Mouse (Mus musculus) heart, embryonic 14.5 days (tissue): Measurements from ENCODE around the gene Pnkp. TPM values are rescaled to one million over a fixed set of nuclear protein-coding genes. Genes with fewer than 3 reads are reported as not detected.

ENCODE experiments used
- ATAC-seq: fragments of 200-750 bp; cut with Nextera tagmentation; 2 replicates; pipeline ENCODE4 v1.8.0; 2017; ENCODE audit warnings: low read depth, moderate TSS enrichment; ENCODE audit not compliant: insufficient number of reproducible peaks, insufficient read depth, low FRiP score
- H3K27ac ChIP-seq, 2 experiments: fragments of 200-500 bp in 1 of 2; fragments of 300-500 bp in 1 of 2; sonication (generic) in 1 of 2; replicated peaks in 1 of 2; 2 replicates each; pipeline ENCODE4 v1.5.1; 2012 to 2014; ENCODE audit warnings: low read depth in 2 of 2, low read length in 2 of 2, control low read depth in 1 of 2, mild to moderate bottlenecking in 1 of 2, mixed read lengths in 1 of 2; ENCODE audit not compliant: control insufficient read depth in 1 of 2, insufficient read depth in 1 of 2
- H3K27me3 ChIP-seq: fragments of 300-500 bp; sonication (generic); 2 replicates; pipeline ENCODE4 v1.6.1; 2014; ENCODE audit warnings: mild to moderate bottlenecking, low read length, control low read depth; ENCODE audit not compliant: control insufficient read depth, insufficient read depth
- H3K36me3 ChIP-seq: fragments of 300-500 bp; sonication (generic); 2 replicates; pipeline ENCODE4 v1.6.1; 2014; ENCODE audit warnings: mild to moderate bottlenecking, control low read depth, low read length, mixed read lengths; ENCODE audit not compliant: control insufficient read depth, insufficient read depth
- H3K4me1 ChIP-seq, 2 experiments: fragments of 200-500 bp in 1 of 2; fragments of 300-500 bp in 1 of 2; sonication (generic) in 1 of 2; 2 replicates each; pipeline ENCODE4 v1.6.1; 2012 to 2014; ENCODE audit warnings: low read length in 2 of 2, control low read depth in 1 of 2, mixed read lengths in 1 of 2; ENCODE audit not compliant: control insufficient read depth in 2 of 2, insufficient read depth in 2 of 2
- H3K4me2 ChIP-seq: fragments of 300-500 bp; sonication (generic); 2 replicates; pipeline ENCODE4 v1.6.1; 2014; ENCODE audit warnings: mild to moderate bottlenecking, low read length
- H3K4me3 ChIP-seq, 2 experiments: fragments of 200-500 bp in 1 of 2; fragments of 300-500 bp in 1 of 2; sonication (generic) in 1 of 2; 2 replicates each; pipeline ENCODE4 v1.5.1; 2012 to 2014; ENCODE audit warnings: low read length in 2 of 2, mild to moderate bottlenecking in 2 of 2, control low read depth in 1 of 2, low read depth in 1 of 2, moderate library complexity in 1 of 2; ENCODE audit not compliant: control insufficient read depth in 1 of 2, insufficient read depth in 1 of 2
- H3K9ac ChIP-seq: fragments of 300-500 bp; sonication (generic); 2 replicates; pipeline ENCODE4 v1.6.1; 2014; ENCODE audit warnings: mild to moderate bottlenecking, low read length
- H3K9me3 ChIP-seq: fragments of 300-500 bp; sonication (generic); 2 replicates; pipeline ENCODE4 v1.6.1; 2016; ENCODE audit warnings: low read length, control low read depth; ENCODE audit not compliant: control insufficient read depth
- WGBS: fragments of 180-500 bp; shearing (Covaris S2); extraction: QIAGEN DNeasy Blood & Tissue Kit; methylation state at CpG from one replicate; pipeline ENCODE4 v1.1.7; 2014; 5-methylcytosine and 5-hydroxymethylcytosine counted together
- microRNA counts: library from miRNA; unstranded; fragments of <30 nt; microRNA quantifications from one replicate; lab custom pipeline; 2016
- microRNA-seq: library from miRNA; unstranded; fragments of <30 nt; microRNA quantifications from one replicate; pipeline ENCODE4, GENCODE M21; 2016
- polyA plus RNA-seq: library from polyadenylated mRNA; unstranded; fragments of >200 nt; fragmentation: Nextera tagmentation; extraction: Ambion mirVana; gene quantifications from 2 replicates; pipeline ENCODE4 v1.2.1, GENCODE M21; 2014

The Pnkp gene
- polyA plus RNA-seq, 1 experiment from 2014 or later: 22.7 TPM

GRCm38 (mm10) chr7:44898607-44899006 lies 41.7 kb downstream of the Pnkp start:
- H3K9ac ChIP-seq: no peak overlapping the region
- H3K4me2 ChIP-seq: peak overlapping the region; percentile 11; the same call in 1 of the 2 replicates
- no peaks in the 10 kb centered on the region for H3K9me3 ChIP-seq
- no peak overlapping the region for H3K27ac ChIP-seq
- H3K4me1 ChIP-seq: peaks cover 12 to 30% of the 10 kb centered on the region in 2 experiments
- no peak overlapping the region for H3K4me3 ChIP-seq
- 42% methylated on average over 19 of the region's 19 CpGs for WGBS
- ATAC-seq: no peak
- no peaks in the 10 kb centered on the region for H3K27me3 ChIP-seq
- peaks cover 47% of the 10 kb centered on the region for H3K36me3 ChIP-seq

DNA sequence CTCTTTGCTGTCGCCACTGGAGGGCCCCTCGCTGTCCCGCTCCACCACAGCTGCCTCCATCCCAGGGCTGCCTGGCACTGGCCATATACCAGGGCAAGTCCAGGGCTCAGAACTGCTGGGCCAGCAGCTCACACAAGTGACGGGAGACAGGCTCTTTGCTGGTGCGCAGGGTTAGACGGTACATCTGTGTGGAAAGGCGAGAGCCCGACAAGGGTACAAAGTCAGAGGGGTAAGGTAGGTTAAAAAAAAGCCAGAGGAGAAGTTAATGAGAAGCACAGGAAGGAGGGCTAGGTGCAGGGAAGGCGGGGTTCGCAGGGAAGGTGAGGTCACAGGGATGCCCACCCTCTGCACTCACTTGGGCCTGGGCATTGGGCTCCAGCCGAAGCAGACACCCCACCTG lies 43.7 kb downstream of the Pnkp start:
- Histone ChIP-seq H3K36me3 (peaks cover 68% of the 10 kb centered on the region), H3K27me3 (no peaks in the 10 kb centered on the region), H3K4me1 (peaks cover 12 to 22% of the 10 kb centered on the region in 2 experiments), H3K4me3 (no peak overlapping the region), H3K27ac (no peak overlapping the region), H3K9me3 (no peaks in the 10 kb centered on the region), H3K9ac (no peak overlapping the region), H3K4me2 (no peak overlapping the region)
- 87% methylated on average over 11 of the region's 11 CpGs for WGBS
- ATAC-seq: no peak

DNA sequence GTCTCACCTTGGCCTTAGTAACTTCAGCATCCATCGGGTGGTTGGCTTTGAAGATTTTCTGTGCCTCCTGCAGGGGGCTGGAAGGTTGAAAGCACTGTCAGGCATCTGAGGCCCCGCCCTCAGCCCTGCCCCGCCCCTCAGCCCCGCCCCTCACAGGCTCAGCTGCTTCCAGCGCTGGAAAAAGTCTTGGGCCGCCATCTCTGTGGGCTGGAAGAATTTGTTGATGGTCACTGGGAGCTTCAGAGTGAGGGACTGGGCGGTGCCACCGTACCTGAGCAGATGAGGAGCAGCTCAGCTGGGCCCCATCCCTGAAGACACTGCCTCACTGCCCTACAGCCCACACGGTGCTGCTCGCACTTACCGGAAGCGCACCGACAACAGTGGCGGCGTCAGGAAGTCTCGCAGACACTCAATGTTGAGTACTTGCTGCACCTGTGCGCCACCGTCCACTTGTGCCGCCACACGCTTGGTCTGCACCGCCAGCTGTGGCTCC lies 44.3 kb downstream of the Pnkp start:
- H3K9me3 ChIP-seq: no peaks in the 10 kb centered on the region
- no peak overlapping the region for H3K9ac ChIP-seq
- no peak for ATAC-seq
- 11% methylated on average over 21 of the region's 21 CpGs for WGBS
- H3K4me3 ChIP-seq: peak overlapping the region; percentile 13 to 28
- H3K27ac ChIP-seq: peak overlapping the region in 1 of 2 experiments; percentile 10; a peak in 1 of 4 replicates
- no peaks in the 10 kb centered on the region for H3K27me3 ChIP-seq
- peaks cover 12 to 22% of the 10 kb centered on the region in 2 experiments for H3K4me1 ChIP-seq
- peaks cover 74% of the 10 kb centered on the region for H3K36me3 ChIP-seq
- H3K4me2 ChIP-seq: peak overlapping the region; percentile 54

GRCm38 (mm10) chr7:44905430-44905829 lies 48.5 kb downstream of the Pnkp start:
- WGBS: 84% methylated on average over 20 of the region's 20 CpGs
- peaks cover 6% of the 10 kb centered on the region in 2 experiments for H3K4me1 ChIP-seq
- no peaks in the 10 kb centered on the region for H3K9me3 ChIP-seq
- peaks cover 96% of the 10 kb centered on the region for H3K36me3 ChIP-seq
- ATAC-seq: no peak
- no peak overlapping the region for H3K27ac ChIP-seq
- H3K4me2 ChIP-seq: no peak overlapping the region
- H3K27me3 ChIP-seq: no peaks in the 10 kb centered on the region
- H3K9ac ChIP-seq: no peak overlapping the region
- no peak overlapping the region for H3K4me3 ChIP-seq

DNA sequence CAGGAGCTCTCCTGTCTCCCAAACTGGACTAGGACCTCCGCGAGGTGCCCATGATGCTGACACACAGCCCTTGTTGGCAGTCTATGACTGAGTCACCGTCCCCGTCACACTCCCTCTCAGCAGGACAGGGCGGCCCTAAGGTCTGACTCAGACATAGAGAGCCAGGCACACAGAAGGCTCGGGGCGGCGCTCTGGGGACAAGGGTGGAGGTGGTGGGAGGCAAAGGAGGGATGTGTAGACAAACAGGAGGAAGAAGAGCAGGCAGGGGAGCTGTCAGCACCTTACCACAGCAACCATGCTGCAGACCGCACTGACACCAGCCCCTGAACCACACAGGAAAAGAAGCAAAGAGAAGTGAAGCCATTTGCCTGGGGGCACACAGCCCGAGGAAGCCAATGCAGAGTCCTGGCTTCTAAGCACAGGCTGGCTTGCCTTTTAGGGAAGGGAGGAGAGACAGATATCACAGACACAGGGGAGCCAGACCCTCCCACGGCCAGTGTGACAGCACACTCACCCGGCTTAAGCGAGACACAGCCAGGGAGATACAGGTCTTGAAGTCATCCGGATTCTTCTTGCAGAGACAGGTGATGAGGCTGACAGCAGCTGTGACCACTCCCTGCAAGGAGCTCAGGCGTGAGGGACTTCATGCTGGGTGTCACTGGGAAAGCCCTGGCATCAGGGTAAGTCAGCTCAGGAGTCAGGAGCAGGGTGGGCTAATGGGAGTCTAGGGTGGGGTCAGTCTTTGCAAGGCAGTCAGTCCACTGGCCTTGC lies 52.0 kb downstream of the Pnkp start:
- ATAC-seq: no peak
- H3K9ac ChIP-seq: no peak overlapping the region
- H3K36me3 ChIP-seq: peaks cover 98% of the 10 kb centered on the region
- H3K27ac ChIP-seq: no peak overlapping the region
- H3K4me1 ChIP-seq: no peaks in the 10 kb centered on the region
- H3K4me3 ChIP-seq: no peak overlapping the region
- H3K4me2 ChIP-seq: no peak overlapping the region
- no peaks in the 10 kb centered on the region for H3K27me3 ChIP-seq
- no peaks in the 10 kb centered on the region for H3K9me3 ChIP-seq
- WGBS: 79% methylated on average over 15 of the region's 15 CpGs

MicroRNAs within 50 kb of the gene (microRNA counts, 519-probe panel; counts per million panel counts)
- microRNA mmu-miR-707 (lab: Ali Mortazavi, UCI): 322 counts per million, percentile 70 among the panel's probes with 10 or more counts

Small RNA genes within 50 kb of the gene (microRNA-seq; reads per million reads assigned to microRNA genes)
- not detected for gene Mir707

Other genes with a start within 250 kb of the Pnkp start
- 0.40 and 1.9 TPM in 2 replicates for gene Myh14, start 186.3 kb upstream of the Pnkp start, polyA plus RNA-seq
- not detected in 2 replicates for gene Izumo2, start 148.4 kb upstream of the Pnkp start, polyA plus RNA-seq
- 30.9 and 36.1 TPM in 2 replicates for gene Vrk3, start 108.7 kb upstream of the Pnkp start, polyA plus RNA-seq
- 0.51 and 0.61 TPM in 2 replicates for gene Zfp473, start 106.1 kb upstream of the Pnkp start, polyA plus RNA-seq
- 41.5 and 41.7 TPM in 2 replicates for gene Nup62, start 41.1 kb upstream of the Pnkp start, polyA plus RNA-seq
- gene Il4i1, start 40.8 kb upstream of the Pnkp start, polyA plus RNA-seq: 0.77 and 0.91 TPM in 2 replicates
- 1.8 and 1.9 TPM in 2 replicates for gene Atf5, start 40.5 kb upstream of the Pnkp start, polyA plus RNA-seq
- 33.4 and 61.6 TPM in 2 replicates for gene Akt1s1, start 8.1 kb upstream of the Pnkp start, polyA plus RNA-seq
- 44.5 and 53.5 TPM in 2 replicates for gene Tbc1d17, start 8.1 kb upstream of the Pnkp start, polyA plus RNA-seq
- gene Ptov1, start 12.6 kb downstream of the Pnkp start, polyA plus RNA-seq: 279 and 310 TPM in 2 replicates
- 52.6 and 59.5 TPM in 2 replicates for gene Med25, start 35.6 kb downstream of the Pnkp start, polyA plus RNA-seq
- gene Fuz, start 38.9 kb downstream of the Pnkp start, polyA plus RNA-seq: 11.9 and 14.5 TPM in 2 replicates
- gene Ap2a1, start 72.4 kb downstream of the Pnkp start, polyA plus RNA-seq: 54.0 and 58.8 TPM in 2 replicates
- gene Tsks, start 86.1 kb downstream of the Pnkp start, polyA plus RNA-seq: not detected in 2 replicates
- gene Cpt1c, start 117.7 kb downstream of the Pnkp start, polyA plus RNA-seq: 8.0 and 11.1 TPM in 2 replicates
- 134 and 145 TPM in 2 replicates for gene Prmt1, start 129.4 kb downstream of the Pnkp start, polyA plus RNA-seq
- gene Irf3, start 140.5 kb downstream of the Pnkp start, polyA plus RNA-seq: 57.6 and 60.9 TPM in 2 replicates
- 34.7 and 35.4 TPM in 2 replicates for gene Bcl2l12, start 141.6 kb downstream of the Pnkp start, polyA plus RNA-seq
- gene Scaf1, start 159.2 kb downstream of the Pnkp start, polyA plus RNA-seq: 36.2 and 36.8 TPM in 2 replicates
- gene Rras, start 160.8 kb downstream of the Pnkp start, polyA plus RNA-seq: 98.6 and 108 TPM in 2 replicates
- gene Prr12, start 195.7 kb downstream of the Pnkp start, polyA plus RNA-seq: 6.7 and 8.7 TPM in 2 replicates
- 48.5 and 53.8 TPM in 2 replicates for gene Nosip, start 205.3 kb downstream of the Pnkp start, polyA plus RNA-seq
- 13.4 and 14.5 TPM in 2 replicates for gene Prrg2, start 205.5 kb downstream of the Pnkp start, polyA plus RNA-seq
- gene Rcn3, start 235.1 kb downstream of the Pnkp start, polyA plus RNA-seq: 218 and 262 TPM in 2 replicates
- 50.5 and 53.8 TPM in 2 replicates for gene Fcgrt, start 246.7 kb downstream of the Pnkp start, polyA plus RNA-seq